ENCODE assay signal across 17 mouse cellular contexts in genomic region chr10:42417530-42418174, GRCm38 (mm10).
DNase-seq lines count a peak whose midpoint lies in the region; ATAC-seq lines count a peak whose summit lies in the region.
"Had no signal": no experiment of that assay in that cellular context is flagged by ENCODE, and none has a peak within 500 bp of the region (broad histone marks: within the 10 kb centered on the region; RNA-seq: fewer than 3 reads in every experiment).

No protein-coding gene starts in this region.

- no peak overlapping the region for H3K4me3 ChIP-seq in forebrain, embryonic 14.5 days (ENCODE audit: low read depth, low read length)
- H3K4me3 ChIP-seq in midbrain, embryonic 14.5 days (replicated peaks; ENCODE audit: low read depth, low read length): no peak overlapping the region
- H3K4me3 ChIP-seq: embryonic facial prominence, embryonic 10.5 days had no signal

- DNase-seq in layer of hippocampus, adult 9-11 months: peak; percentile 9
- DNase-seq in layer of hippocampus, adult 11-12 months (ENCODE audit: low spot score): no peak
- peak; percentile 52 for DNase-seq in brain, adult 2 months (ENCODE audit: low read depth, low spot score)
- peak; percentile 44 for DNase-seq in forebrain, embryonic 14.5 days (ENCODE audit: low spot score)
- DNase-seq in midbrain, embryonic 14.5 days: peak; percentile 36
- DNase-seq in gastrocnemius, adult 8-10 months (ENCODE audit: low spot score in 2 of 2): no peak
- no peak for DNase-seq in thymus, postnatal 36 days
- DNase-seq in cerebellum, adult 11 months: no peak
- DNase-seq: adrenal gland, postnatal 25 days; gastrocnemius, postnatal 36 days; heart, postnatal 4 days; kidney, adult 2 months; liver; lung, embryonic 14.5 days; right cerebral cortex, postnatal 25 days had no signal

- no peaks in the 10 kb centered on the region for H3K9me3 ChIP-seq in forebrain, embryonic 14.5 days (replicated peaks; ENCODE audit: control insufficient read depth, low read length)
- no peaks in the 10 kb centered on the region for H3K9me3 ChIP-seq in midbrain, embryonic 14.5 days (ENCODE audit: control insufficient read depth, low read length)
- H3K9me3 ChIP-seq: embryonic facial prominence, embryonic 10.5 days had no signal

- H3K9ac ChIP-seq in forebrain, embryonic 14.5 days (ENCODE audit: low read length): peak overlapping the region; percentile 32; the same call in 1 of the 2 replicates
- no peak overlapping the region for H3K9ac ChIP-seq in midbrain, embryonic 14.5 days (replicated peaks; ENCODE audit: low read length)
- H3K9ac ChIP-seq: lung, embryonic 14.5 days had no signal

- H3K27me3 ChIP-seq in forebrain, embryonic 14.5 days (replicated peaks; ENCODE audit: control insufficient read depth, insufficient read depth, low read length): no peaks in the 10 kb centered on the region
- H3K27me3 ChIP-seq in midbrain, embryonic 14.5 days (ENCODE audit: control insufficient read depth, insufficient read depth, low read length): no peaks in the 10 kb centered on the region

- H3K4me1 ChIP-seq in forebrain, embryonic 14.5 days (ENCODE audit: control insufficient read depth, insufficient read depth, low read length): peaks cover 24% of the 10 kb centered on the region
- peaks cover 6% of the 10 kb centered on the region; the same call in 1 of the 2 replicates for H3K4me1 ChIP-seq in midbrain, embryonic 14.5 days (ENCODE audit: control insufficient read depth, insufficient read depth, low read length)

- H3K27ac ChIP-seq in forebrain, embryonic 14.5 days (ENCODE audit: low read depth, low read length): no peak overlapping the region
- no peak overlapping the region for H3K27ac ChIP-seq in midbrain, embryonic 14.5 days (replicated peaks; ENCODE audit: low read depth, low read length)
- H3K27ac ChIP-seq: embryonic facial prominence, embryonic 10.5 days had no signal

- H3K36me3 ChIP-seq in forebrain, embryonic 14.5 days (ENCODE audit: control insufficient read depth, insufficient read depth, low read length): no peaks in the 10 kb centered on the region
- no peaks in the 10 kb centered on the region for H3K36me3 ChIP-seq in midbrain, embryonic 14.5 days (ENCODE audit: control insufficient read depth, insufficient read depth, low read length)
- H3K36me3 ChIP-seq: embryonic facial prominence, embryonic 10.5 days had no signal

- WGBS in forebrain, embryonic 14.5 days: 7% methylated on average over 10 of the region's 10 CpGs
- 25% methylated on average over 10 of the region's 10 CpGs for WGBS in midbrain, embryonic 14.5 days

- ATAC-seq in forebrain, embryonic 14.5 days: peak; percentile 69
- ATAC-seq in midbrain, embryonic 14.5 days (ENCODE audit: low FRiP score, low TSS enrichment): no peak

- peak overlapping the region; percentile 36 for H3K4me2 ChIP-seq in forebrain, embryonic 14.5 days (ENCODE audit: low read length)
- H3K4me2 ChIP-seq in midbrain, embryonic 14.5 days (ENCODE audit: low read length): peak overlapping the region; percentile 6; the same call in 1 of the 2 replicates
- H3K4me2 ChIP-seq: heart, embryonic 11.5 days; lung, embryonic 14.5 days had no signal

Comparison
In these comparisons a context has a peak if more than half of its experiments do, and no peak if none do; other contexts are left out.
1. DNase-seq: peak in layer of hippocampus, adult 9-11 months (single experiment), brain, adult 2 months (single experiment), forebrain, embryonic 14.5 days (single experiment) and midbrain, embryonic 14.5 days (single experiment); none in layer of hippocampus, adult 11-12 months (single experiment), gastrocnemius, adult 8-10 months (0 of 2), thymus, postnatal 36 days (0 of 2) and cerebellum, adult 11 months (single experiment).